Mouse (Mus musculus): Measurements from ENCODE around the gene Kcns3.

The Kcns3 gene

DNA sequence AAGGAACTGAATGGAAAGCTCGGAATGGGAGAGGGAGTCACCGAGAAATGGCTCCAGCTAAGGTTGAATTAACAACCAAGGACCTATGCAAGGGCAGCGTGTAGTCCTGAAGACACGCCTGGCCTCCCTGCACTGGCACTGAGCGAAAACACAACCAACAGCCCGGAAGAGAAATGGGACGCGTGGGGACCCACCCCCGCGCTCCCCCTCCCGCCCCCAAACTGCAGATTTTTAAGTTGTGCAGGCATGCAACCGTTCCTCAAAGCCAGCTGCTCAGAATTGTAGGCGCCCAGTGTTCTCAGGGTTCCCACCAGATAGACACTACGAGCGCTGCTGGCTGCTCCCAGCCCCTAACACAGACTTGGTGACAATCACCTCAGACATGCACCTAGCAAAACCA, at the start of gene Kcns3:
Kcns3 (minus strand) TSS at position 42 of the 400 bp plus-strand sequence.
- peak in 1 of 2 experiments; percentile 1 for DNase-seq

DNA sequence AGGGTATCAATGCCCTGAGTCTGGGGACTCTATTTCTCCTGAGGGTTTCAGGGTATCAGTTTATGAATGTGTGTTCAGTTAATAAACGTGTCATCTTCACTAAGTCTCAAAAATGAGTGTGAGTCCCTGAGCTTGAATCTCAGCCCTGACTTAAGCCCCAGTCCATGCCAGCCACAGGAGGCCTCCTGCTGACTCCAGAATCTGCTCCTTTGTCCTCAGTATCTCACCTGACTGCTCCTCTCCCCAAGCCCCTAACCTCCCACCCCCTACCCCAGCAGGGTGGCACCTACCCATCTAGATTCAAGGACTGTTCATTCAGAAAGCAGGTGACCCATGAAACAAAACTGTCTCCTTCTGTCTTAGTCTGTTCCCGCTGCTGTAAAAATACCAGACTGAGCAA, 47.7 kb upstream of the Kcns3 start:
- DNase-seq = no peak

DNA sequence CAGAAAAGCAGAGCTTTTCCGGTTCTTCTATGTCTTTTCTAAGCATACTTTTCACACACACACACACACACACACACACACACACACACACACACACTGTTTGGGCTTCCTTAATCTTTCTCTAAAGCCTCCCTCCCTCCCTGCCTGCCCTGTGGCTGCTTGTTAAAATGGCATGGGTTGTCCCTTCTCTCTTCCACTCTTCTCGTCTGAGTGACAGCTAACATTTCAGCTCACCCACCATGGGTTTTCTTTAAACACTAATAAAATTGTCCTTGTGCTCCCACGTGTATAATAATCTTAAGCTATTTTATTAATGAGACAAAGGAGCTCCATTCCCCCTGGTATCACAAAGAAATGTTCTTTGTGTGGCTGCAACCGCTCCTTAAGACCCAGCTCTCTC, 47.2 kb upstream of the Kcns3 start:
- DNase-seq = no peak

DNA sequence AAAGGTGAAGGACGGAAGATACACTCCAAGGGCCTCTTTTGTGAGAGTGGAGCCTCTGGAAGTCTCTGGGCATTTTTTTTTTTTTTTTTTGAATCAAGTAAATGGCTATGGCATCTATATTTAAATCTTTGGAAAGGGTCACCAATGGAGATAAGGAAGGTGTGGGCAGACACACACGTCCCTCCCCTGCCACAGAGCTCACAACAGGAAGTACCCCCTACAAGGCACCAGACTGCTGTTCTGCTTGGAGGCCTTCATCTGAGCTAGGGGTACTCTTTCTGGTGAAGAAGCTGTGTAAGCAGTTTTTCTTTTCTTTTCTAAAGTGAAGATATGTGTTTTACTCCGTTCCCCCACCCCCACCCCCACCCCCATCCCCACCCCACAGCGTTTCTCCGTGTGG, 46.0 kb upstream of the Kcns3 start:
- DNase-seq = no peak

DNA sequence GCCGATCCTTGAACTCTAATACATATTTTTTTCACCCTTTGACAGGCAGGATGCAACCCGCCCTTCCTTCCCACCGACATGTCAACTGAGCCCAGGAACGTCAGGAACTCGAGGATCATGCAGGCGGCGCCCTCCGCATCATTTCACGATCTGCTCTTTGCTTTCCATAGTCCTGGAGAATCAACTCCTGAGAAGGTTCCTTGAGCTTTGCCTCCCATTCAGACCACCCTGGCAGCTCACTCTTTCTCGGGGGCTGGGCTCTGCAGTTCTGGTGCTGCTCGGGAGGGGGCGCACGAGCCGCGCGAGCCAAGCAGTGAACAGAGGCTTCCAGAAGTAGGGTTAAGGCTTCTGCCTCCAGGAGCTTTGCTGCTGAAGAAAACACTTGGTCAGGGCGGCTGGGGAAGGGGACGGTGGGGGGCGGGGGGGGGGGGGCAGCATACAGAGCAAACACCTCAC, 45.3 kb upstream of the Kcns3 start:
- DNase-seq = peak; percentile 79 to 83

DNA sequence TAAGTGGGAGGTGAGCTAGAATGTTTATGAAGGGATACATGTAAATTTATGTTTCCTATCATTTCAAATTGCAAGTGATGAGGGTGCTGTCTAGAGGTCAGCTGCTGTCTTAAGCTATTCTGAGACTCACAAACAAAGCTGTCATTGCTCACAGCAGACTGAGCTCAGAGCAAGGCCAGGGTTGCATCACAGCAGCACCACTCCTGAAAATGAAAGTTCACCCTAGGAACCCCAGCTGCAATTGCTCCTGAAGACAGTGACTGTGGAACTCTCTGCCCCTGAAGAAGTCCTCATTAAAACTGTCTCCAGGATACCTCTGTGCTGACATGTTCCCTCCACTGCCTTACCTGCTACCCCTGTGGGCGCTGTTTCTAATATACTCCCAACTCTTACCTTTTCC, 44.2 kb upstream of the Kcns3 start:
- no peak for DNase-seq

DNA sequence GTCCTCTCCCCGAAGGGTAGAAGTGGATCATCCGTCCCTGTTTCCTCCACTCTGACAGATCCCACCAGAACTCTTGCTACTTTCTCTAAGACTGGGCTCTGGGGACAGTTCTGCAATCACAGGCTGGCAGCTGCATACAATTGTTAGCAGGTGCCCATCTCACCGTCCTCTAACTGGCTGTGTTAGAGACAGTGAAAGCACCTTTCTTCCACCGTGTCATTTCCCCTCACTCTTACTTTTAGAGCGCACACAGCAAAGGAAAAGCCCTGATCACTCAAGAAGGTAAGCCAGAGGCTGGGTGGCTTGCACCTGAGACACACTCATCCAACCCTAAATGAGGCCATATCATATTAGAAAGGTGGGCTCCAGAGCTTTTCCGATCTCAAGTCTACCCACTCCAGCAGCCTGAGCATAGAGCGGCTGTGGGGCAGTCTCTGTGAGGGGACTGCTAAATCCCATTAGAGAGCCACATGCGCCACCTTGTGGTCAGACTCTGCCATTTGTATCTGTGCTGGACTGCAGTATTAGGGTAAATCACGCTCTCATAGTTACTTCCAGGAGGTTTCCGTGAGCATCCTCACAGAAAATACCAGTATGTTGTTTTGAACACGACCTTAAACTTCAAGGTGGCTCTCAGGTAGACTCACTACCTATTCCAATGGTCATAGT, 27.8 kb upstream of the Kcns3 start:
- peak; percentile 94 to 97 for DNase-seq

DNA sequence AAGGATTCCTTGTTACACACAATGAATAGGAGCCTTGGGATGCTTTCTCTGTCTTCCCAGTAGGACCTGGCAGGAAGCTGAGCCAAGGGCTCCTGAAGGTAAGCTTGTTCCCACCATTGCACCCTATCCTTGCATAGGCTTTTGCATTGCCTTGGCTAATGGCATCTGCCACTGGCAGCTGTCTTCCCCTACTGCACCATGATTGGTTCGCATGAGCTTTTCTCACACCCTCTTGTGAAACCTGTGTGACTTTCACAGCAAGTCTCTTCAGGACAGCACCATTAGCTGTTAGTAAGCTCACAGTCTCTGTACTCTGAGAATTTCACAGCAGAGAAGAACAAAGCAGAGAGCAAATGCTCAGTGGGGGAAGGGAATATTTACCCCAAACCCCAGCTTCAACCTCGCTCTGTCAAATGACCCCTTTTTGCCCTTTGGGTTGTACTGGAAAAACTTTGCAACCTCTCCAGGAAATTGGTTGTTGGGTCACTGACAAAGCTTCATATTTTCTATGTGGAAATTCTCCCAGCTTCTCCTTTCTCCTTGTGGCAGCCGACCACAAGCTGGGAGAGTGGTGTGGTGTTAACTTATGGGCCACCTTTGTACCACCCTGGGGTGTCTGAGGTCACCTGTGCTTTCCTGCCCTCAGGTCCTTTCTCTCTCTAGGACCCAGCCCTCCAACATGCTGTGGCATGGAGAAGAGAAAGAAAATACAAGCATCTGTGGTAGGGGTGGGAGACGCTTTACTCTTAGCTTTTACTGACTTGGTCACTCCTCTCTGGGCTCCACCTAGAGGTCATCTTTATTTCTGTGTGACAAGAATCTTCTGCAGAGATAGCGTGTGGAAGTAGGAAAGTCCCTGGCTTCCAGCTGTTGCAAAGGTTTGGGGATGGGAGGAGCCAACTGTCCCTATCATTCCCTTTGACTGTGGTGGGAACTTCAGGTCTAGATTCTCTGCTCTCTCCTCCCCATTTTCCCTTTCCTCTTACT, 26.8 kb upstream of the Kcns3 start:
- DNase-seq = peak in 1 of 2 experiments; percentile 12

DNA sequence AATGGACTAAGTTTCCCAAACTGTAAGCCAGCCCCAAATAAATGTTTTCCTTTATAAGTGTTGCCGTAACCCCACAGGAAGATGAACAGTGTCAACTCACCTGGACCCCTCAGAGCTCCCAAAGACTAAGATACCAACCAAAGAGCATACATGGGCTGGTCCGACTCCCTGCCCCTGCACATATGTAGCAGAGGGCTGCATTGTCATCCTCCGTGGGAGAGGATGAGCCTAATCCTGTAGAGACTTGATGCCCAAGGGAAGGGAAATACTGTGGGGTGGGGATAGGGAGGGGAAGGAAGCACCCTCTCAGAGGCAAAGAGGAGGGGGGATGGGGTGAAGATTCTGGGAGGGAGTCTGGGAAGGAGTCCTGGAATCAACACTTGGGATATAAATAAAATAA, 7.8 kb upstream of the Kcns3 start:
- no peak for DNase-seq

DNA sequence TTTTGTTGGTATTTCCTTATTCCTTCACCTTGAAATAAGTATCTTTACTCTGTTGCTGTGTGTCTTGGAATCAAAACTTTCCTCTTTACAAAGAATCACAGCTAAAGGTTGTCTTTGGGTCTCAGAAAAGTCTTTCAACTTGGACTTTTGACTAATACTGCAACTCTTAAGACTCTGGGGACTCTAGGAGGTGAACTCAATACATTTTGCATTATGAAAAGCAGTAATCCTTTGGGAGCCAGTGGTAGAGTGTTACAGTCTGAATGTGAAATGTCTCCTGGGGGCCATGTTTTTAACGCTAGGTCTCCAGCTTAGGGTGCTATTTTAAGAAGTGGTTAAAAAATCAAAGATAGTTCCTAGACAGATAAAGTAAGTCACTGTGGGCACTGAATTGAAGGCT, 4.3 kb upstream of the Kcns3 start:
- DNase-seq = no peak

DNA sequence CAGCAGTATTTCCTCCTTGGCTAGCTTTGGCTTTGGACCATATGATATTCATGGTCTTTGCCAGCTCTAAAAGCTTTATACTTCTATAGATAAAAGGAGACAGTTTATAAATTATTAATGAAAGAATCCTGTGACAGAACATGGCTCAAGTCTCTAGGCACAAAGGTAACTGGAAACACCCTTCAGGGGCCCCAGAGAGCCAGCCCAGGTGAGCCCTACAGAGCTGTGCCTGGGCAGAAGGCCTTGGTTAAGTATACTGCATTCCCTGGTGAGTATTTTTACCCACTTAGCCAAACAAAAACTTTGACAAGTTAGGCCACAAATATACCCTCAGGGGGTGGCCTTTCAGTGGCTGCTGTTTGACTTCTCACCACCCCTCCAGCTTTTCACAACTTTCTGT, 2.7 kb upstream of the Kcns3 start:
- no peak for DNase-seq

DNA sequence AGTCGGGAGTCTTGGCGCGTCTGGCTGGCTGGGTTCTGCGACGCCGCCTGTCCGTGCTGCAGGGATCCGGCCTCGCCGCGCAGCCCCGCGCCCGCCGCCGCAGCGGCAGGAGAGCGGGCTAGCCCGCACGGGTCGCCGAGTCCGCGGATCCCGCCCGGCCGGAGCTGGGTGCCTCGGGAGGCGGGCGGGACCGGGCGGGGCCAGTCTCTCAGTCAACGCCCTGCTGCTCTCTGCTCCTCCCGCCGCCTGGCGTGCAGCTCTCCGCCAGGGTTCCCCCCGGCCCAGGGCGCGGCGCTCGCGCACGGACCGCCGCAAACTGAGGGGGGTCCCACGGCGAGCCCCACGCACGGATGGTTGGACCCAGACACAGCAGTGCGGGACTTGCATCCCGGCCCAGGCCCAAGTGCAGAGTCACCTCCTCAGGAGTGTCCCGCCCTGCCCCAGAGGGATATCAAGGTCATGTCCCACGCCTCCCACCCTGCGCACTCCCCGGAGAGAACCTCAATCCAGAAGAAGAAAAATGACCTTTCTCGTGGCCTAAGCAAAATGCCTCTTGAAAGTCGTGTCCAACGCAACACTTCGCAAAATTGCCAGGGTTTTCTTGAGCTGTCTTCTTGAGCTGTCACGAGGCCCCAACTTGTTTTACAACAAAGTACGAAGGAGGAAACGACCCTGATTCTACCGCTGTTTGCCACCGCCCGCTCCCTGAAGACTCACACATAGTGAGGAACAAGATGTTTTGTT, 492 bp downstream of the Kcns3 start:
- DNase-seq = peak; percentile 28 to 36

DNA sequence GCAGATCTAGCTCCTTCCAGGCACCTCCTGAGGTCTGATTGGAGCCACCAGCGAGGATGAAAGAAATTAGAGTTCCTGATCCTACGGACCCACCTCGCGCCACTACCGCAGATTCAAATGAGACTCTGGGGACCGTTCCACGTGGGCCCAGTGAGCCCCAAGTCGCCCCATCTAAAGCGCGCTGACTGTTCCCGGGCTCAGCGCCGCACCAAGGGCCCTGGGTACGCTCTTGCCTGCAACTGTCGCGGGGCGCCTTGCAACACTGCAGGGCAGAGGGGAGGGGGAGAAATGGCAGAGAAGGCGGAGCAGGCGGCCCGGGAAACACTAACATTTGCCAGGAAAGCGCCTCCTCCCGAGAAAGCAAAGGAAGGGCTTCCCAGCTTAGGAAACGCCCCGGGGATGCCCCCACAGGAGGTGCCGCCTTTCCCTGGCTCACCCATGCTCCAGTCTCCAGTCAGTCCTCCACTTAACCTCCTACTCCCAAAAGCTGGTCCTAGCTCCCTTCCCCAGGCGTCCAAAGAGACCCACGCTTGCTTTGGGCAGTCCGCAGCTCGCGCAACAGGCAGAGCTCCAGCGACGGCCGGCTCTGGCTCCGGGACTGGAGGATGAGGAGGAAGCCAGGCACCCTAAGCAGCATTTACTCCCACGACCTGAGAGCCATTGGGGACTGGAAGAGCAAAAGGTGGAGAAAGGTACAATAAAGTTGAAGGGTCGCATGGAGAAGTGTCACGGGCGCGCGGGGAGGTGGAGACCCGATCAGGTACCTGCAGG, 1.2 kb downstream of the Kcns3 start:
- DNase-seq = peak; percentile 21 to 23

DNA sequence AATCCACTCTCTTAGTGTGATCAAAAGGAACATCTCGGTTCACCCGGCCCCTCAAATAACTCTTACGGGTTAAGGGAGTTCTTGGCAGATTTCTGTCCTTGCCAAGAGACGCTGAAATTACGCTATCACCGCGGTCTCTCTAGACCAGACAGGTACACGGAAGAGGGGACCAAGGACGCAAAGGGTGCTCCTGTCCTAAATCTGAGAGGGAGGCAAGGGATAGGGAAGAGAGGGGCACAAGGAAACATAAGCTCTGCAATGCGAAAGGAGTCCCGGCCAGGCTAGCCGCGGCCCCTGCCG, 1.8 kb downstream of the Kcns3 start:
- peak in 1 of 2 experiments; percentile 17 for DNase-seq

DNA sequence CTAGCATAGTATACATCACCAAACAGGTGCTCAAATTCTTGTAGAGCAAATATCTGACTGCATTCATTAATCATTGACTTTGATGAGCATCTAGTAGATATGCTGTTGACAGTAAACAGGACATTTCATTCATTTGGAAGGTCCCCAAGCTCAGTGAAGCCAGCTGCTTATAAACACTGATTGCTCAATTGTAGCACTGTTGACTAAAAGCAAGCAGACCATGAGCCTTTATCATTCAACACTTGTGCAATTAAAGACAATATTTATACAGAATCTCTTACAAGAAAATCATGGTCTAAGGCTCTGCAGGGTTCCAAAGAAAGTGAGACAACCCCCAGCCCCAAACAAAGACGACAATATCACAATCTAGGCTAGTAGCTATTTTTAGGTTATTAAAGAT, 6.0 kb downstream of the Kcns3 start:
- no peak for DNase-seq

DNA sequence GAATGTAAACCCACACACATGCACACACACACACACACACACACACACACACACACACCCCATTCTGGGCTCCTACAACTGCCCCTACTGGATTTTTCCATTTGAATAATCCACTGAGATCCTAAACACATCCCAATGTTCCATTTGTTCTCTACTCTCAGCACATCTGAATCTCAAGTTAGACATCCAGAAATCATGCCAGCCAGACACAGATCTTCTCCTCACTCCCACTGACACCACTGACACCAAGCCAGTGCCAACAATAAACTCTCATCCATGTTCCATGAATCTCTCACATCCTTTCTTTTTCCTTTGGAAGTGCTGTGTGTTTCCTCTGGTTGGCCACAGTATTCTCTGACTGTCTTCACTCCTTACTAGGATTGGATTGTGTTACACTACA, 18.4 kb downstream of the Kcns3 start:
- no peak for DNase-seq

DNA sequence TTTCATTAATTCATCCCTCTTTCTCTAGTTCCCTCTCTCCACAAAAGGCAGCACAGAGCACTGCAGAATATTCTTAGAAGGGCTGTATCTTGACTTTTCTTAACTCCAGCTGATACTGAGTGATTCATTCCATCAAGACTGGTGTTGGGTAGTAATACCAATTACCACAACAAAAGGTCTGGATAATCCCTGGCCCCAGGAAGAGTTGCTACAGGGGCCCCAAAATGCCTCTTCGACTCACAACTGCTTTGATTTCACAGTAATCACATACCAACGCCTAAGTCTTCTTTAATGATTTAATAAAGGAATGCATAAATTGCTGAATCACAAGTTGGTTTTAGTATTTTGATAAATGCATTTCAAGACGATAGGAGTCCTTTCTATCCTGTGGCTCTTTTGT, 21.7 kb downstream of the Kcns3 start:
- no peak for DNase-seq

DNA sequence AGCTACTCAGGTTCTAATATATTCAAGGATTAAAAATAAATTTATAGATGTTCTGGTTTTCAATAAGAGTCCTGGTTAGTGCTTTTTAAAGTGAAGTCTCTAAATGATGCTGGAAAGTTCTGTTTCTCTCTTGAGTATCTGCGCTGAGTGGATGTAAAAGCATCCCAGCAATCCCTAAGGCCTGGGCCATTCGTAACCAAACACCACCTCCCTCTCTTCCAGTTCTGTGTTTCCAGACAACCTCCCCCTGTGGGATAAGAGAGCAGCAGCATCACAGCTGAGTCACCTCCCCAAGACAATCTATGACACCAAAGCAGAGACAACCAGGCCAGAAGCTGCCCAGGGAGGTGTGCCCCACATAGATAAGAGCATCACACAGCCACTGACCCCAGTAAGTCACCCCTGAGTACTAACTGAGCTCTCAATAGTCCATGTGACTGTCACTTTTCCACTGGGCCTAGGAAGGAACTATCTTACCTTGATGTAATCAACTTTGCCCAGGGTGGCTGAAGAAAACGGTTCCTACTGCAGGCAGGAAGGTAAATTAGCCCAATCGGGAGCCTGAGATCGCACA, 24.6 kb downstream of the Kcns3 start:
- no peak for DNase-seq

DNA sequence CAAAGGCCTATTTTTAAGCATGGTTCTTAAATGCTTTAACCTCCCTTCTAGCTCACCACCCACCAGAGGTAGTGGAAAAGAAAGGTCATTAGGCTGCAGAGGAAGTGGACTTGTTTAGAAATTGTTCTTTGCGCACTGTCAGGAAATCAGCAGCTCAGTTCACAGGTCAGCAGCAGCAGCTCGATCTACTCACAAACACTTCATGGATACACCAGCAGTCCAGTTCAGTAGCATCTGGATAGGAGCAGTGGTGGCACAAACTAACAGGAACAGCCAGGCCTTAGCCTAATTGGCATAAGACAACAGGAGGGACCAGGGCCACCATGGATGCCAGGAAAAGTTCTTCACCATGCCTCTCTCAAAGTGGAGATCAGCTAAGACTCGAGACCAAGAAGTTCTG, 49.3 kb downstream of the Kcns3 start:
- no peak for DNase-seq

DNA sequence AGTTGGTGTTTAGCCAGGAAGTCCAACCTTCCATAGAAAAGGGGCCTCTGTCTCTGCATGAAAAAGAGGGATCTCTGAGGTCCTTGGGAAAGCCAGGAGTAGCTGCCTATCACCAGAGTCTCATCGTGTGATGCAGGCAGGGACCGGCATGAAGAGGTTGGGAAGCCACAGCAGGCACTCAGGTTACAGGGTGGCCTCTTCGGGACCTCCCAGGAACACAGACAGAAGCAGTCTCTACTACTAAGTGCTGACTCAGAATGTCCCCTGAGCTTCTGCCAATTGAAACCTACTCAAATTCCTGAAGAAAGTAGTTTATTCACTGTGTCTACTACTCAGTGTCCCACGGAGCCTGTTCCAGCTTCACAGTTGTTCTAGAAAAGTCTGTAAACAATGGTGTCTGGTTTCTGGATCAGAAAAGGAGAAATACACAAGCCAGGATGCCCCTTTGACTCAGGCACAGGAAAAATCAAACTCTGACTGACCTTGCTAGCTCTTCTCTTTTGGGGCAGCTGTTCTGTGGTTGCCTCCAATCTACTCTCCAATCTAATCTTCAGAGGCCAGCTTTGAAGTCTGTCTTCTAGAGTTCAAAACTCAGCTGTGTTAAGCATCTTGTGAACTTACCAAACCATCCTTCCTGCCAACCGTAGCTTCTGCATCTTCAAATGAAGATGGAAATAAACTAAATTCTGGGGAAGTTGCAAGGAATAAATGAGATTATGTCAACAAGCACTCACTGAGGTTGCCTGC, 62.1 kb downstream of the Kcns3 start:
- DNase-seq = no peak

DNA sequence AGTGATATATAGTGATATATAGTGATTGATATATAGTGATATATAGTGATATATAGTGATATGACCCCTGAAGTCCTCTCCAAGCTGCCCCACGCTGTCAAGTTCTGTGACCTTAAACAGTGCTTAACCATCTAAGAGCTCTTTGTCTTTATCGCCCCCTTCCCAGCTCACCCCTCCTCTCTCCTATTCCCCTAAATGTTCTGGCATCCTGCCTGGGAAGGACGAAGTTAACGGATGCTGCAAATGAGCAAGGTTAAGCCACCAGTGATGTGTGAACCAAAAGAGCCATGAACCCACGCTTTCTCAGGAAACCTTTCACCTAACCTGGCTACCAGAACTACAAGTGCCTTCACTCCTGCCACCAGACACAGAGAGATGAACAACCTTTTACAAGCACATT, 64.0 kb downstream of the Kcns3 start:
- peak in 1 of 2 experiments; percentile 2 for DNase-seq

DNA sequence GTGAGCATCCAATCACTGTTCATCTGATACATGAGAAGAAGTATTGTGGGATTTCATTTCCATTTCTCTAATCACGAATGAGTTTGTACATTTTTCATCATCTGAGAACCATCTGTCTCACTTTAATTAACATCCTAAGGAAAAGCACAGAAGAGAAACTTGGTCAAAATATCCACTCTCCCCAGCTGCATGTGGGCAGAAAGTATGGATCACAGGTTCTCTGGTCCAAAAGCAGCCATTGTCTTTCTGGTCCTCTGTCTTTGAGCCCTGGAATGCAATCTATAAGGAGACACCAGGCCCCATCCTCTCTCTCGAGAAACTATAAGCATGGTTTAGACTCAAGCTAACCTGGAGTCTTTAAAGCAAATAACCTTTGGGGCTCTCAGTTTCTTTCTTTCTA, 79.8 kb downstream of the Kcns3 start:
- DNase-seq = no peak

All from cerebellum, postnatal 14 days (tissue).